Mouse (Mus musculus) embryonic facial prominence, embryonic 11.5 days (tissue): ENCODE measurements around the gene Emilin2. TPM values are rescaled to one million over a fixed set of nuclear protein-coding genes. Genes with fewer than 3 reads are reported as not detected.

Experiments used
- ATAC-seq: fragments of 200-750 bp; cut with Nextera tagmentation; replicated peaks from 2 replicates; pipeline ENCODE4 v1.8.0; 2017; ENCODE audit warnings: low read depth; ENCODE audit not compliant: insufficient number of reproducible peaks, low FRiP score, low TSS enrichment
- DNase-seq: peaks from one replicate; pipeline ENCODE4 v3.0.0-alpha.2; 2015; ENCODE audit warnings: low spot score
- H3K27ac ChIP-seq: fragments of 300-500 bp; sonication (generic); replicated peaks from 2 replicates; pipeline ENCODE4 v1.5.1; 2014; ENCODE audit warnings: mild to moderate bottlenecking, low read depth, low read length, control low read depth
- H3K27me3 ChIP-seq: fragments of 300-500 bp; sonication (generic); 2 replicates; pipeline ENCODE4 v1.6.1; 2014; ENCODE audit warnings: mild to moderate bottlenecking, low read length, moderate library complexity, mixed read lengths; ENCODE audit not compliant: control insufficient read depth, insufficient read depth
- H3K36me3 ChIP-seq: fragments of 300-500 bp; sonication (generic); replicated peaks from 2 replicates; pipeline ENCODE4 v1.6.1; 2014; ENCODE audit warnings: low read depth, mild to moderate bottlenecking, low read length, moderate library complexity, mixed read lengths; ENCODE audit not compliant: control insufficient read depth, insufficient read depth
- H3K4me1 ChIP-seq: fragments of 300-500 bp; sonication (generic); 2 replicates; pipeline ENCODE4 v1.6.1; 2014; ENCODE audit warnings: low read length, mixed read lengths; ENCODE audit not compliant: control insufficient read depth, insufficient read depth
- H3K4me2 ChIP-seq: fragments of 300-500 bp; sonication (generic); 2 replicates; pipeline ENCODE4 v1.6.1; 2014; ENCODE audit warnings: low read depth, mild to moderate bottlenecking, control low read depth, low read length, moderate library complexity
- H3K4me3 ChIP-seq: fragments of 300-500 bp; sonication (generic); 2 replicates; pipeline ENCODE4 v1.5.1; 2014; ENCODE audit warnings: low read depth, low read length, control low read depth
- H3K9ac ChIP-seq: fragments of 300-500 bp; sonication (generic); replicated peaks from 2 replicates; pipeline ENCODE4 v1.6.1; 2014; ENCODE audit warnings: mild to moderate bottlenecking, control low read depth, low read length
- H3K9me3 ChIP-seq: fragments of 300-500 bp; sonication (generic); replicated peaks from 2 replicates; pipeline ENCODE4 v1.6.1; 2016; ENCODE audit warnings: mild to moderate bottlenecking, low read length, inconsistent platforms, mixed read lengths; ENCODE audit not compliant: control insufficient read depth
- WGBS: fragments of 180-500 bp; shearing (Covaris S2); extraction: QIAGEN DNeasy Blood & Tissue Kit; methylation state at CpG from one replicate; pipeline ENCODE4 v1.1.7; 2014; 5-methylcytosine and 5-hydroxymethylcytosine counted together
- polyA plus RNA-seq: library from polyadenylated mRNA; unstranded; fragments of >200 nt; fragmentation: Nextera tagmentation; extraction: Ambion mirVana; gene quantifications from 2 replicates; pipeline ENCODE4 v1.2.1, GENCODE M21; 2014

Gene Emilin2
- polyA plus RNA-seq, 1 experiment from 2014 or later: 16.9 TPM

DNA sequence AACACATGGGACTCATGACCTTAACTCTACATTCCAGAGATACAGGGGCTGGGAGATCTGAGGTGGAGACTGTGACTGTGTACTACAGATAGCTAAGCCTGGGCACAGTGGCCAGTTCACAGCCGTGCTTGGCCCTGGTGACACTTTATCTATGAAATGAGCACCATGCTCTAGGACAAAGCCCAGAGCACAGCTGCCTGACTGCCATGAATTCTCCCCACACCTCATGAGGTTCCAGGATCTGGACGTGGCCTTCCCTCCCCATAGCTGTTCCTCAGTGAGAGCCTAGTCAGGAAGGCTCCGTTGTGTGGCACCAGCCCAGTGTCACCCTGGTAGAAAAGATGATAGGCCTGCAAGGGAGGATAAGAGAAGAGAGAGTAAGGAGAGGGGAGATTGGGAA lies 43.2 kb downstream of the Emilin2 start:
- Histone ChIP-seq H3K9me3 (no peaks in the 10 kb centered on the region), H3K4me1 (no peaks in the 10 kb centered on the region), H3K27me3 (no peaks in the 10 kb centered on the region), H3K4me3 (no peak overlapping the region), H3K27ac (no peak overlapping the region), H3K4me2 (no peak overlapping the region), H3K36me3 (peaks cover 2% of the 10 kb centered on the region; the same call in 1 of the 2 replicates), H3K9ac (no peak overlapping the region)
- ATAC-seq (no peak), DNase-seq (no peak)
- WGBS: 94% methylated on average over 3 of the region's 3 CpGs

DNA sequence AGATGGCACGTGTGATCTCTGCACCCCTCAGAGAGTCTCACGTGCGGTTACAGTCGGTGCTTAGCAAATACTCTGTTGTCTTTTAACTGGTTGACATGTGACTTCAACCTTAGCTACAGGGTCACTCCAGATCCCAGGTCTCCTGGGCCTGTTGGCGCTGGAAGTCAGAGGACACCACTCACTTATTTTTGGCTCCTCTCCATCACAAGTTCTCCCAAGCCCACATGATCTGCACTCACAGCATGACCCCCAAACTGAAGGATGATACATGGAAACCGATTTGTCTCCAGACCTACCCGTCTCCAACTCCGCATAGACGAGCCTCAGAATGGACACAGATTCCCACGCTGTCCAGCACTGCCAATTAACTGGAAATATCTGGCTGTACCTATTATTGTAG lies 43.6 kb downstream of the Emilin2 start:
- H3K4me3 ChIP-seq: no peak overlapping the region
- WGBS: 85% methylated on average over 10 of the region's 10 CpGs

GRCm38 (mm10) chr17:71267374-71267773 lies 44.4 kb downstream of the Emilin2 start:
- 88% methylated on average over 8 of the region's 8 CpGs for WGBS
- DNase-seq: no peak
- Histone ChIP-seq H3K4me1 (no peaks in the 10 kb centered on the region), H3K27me3 (no peaks in the 10 kb centered on the region), H3K4me2 (no peak overlapping the region), H3K36me3 (no peaks in the 10 kb centered on the region), H3K9me3 (no peaks in the 10 kb centered on the region), H3K27ac (no peak overlapping the region), H3K4me3 (no peak overlapping the region), H3K9ac (no peak overlapping the region)
- ATAC-seq: 0 out of 2 replicates have a peak, but pooled peaks have one; percentile 56

More for the DNA sequence above, 43.6 kb downstream of the Emilin2 start:
- no peaks in the 10 kb centered on the region; the same call in 1 of the 2 replicates for H3K36me3 ChIP-seq
- H3K4me2 ChIP-seq: no peak overlapping the region
- no peak overlapping the region for H3K27ac ChIP-seq
- H3K9me3 ChIP-seq: no peaks in the 10 kb centered on the region
- ATAC-seq (no peak), DNase-seq (no peak)
- no peak overlapping the region for H3K9ac ChIP-seq
- H3K4me1 ChIP-seq: no peaks in the 10 kb centered on the region
- no peaks in the 10 kb centered on the region for H3K27me3 ChIP-seq

- 76% methylated on average over 5 of the region's 5 CpGs for WGBS
- no peak overlapping the region for H3K4me2 ChIP-seq
- H3K9ac ChIP-seq: no peak overlapping the region
- H3K4me1 ChIP-seq: no peaks in the 10 kb centered on the region
- no peaks in the 10 kb centered on the region for H3K36me3 ChIP-seq
- ATAC-seq: no peak
- no peaks in the 10 kb centered on the region for H3K9me3 ChIP-seq
- no peak for DNase-seq
- no peaks in the 10 kb centered on the region for H3K27me3 ChIP-seq
- no peak overlapping the region for H3K27ac ChIP-seq
- no peak overlapping the region for H3K4me3 ChIP-seq
Measured at GRCm38 (mm10) chr17:71265336-71266051, 46.3 kb downstream of the Emilin2 start.

DNA sequence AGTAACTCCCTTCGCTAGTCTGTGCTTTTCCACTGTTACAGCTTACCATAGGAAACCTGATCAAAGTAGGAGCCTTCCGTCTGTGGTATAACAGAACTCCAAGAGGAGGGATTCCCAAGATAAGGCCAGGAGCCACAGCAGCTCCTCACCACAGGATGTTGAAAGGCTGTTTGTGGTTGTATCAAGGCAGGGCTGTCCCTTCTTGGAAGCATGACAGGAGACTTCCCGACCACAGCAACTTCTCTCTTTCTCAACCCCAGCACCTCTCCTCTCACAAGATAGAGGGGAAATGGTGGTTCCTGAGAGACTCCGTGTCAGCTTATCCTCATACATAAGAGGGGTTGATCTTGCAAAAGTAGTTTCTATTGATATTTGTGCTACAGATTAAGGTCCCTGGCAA lies 47.0 kb downstream of the Emilin2 start:
- Histone ChIP-seq H3K9me3 (no peaks in the 10 kb centered on the region), H3K36me3 (no peaks in the 10 kb centered on the region), H3K4me3 (no peak overlapping the region), H3K4me2 (no peak overlapping the region), H3K27ac (no peak overlapping the region), H3K4me1 (no peaks in the 10 kb centered on the region), H3K9ac (no peak overlapping the region), H3K27me3 (no peaks in the 10 kb centered on the region)
- ATAC-seq (no peak), DNase-seq (no peak)
- 78% methylated on average over 4 of the region's 4 CpGs for WGBS

- no peak overlapping the region for H3K27ac ChIP-seq
- DNase-seq (no peak), ATAC-seq (no peak)
- no peaks in the 10 kb centered on the region for H3K27me3 ChIP-seq
- H3K36me3 ChIP-seq: no peaks in the 10 kb centered on the region
- no peaks in the 10 kb centered on the region for H3K9me3 ChIP-seq
- no peaks in the 10 kb centered on the region for H3K4me1 ChIP-seq
- 82% methylated on average over 6 of the region's 6 CpGs for WGBS
- no peak overlapping the region for H3K4me3 ChIP-seq
- H3K9ac ChIP-seq: no peak overlapping the region
- H3K4me2 ChIP-seq: no peak overlapping the region
Measured at GRCm38 (mm10) chr17:71263136-71263535, 48.6 kb downstream of the Emilin2 start.

DNA sequence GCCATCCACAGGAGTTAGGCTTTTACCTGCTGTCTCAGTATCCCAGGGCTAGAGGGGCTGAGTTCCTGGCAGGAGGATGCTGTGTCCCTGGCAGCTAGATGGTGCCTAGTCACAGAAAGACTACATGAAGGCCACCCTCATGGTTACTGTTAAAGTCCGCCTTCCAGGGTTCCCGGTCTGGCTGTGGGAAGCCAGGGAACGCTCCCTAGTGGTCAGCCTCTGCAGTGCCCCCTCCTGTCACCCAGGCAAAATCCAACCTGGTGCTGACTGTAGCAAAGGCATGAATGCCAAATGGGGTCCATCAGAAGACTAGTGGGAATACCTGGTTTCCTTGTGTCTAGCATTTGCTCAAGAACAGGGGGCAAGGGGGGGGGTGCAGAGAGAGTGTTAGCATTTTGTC lies 51.1 kb downstream of the Emilin2 start:
- Histone ChIP-seq H3K9me3 (no peaks in the 10 kb centered on the region), H3K27ac (no peak overlapping the region), H3K4me2 (no peak overlapping the region), H3K9ac (no peak overlapping the region), H3K36me3 (no peaks in the 10 kb centered on the region), H3K4me3 (no peak overlapping the region), H3K4me1 (no peaks in the 10 kb centered on the region), H3K27me3 (no peaks in the 10 kb centered on the region)
- DNase-seq (no peak), ATAC-seq (no peak)
- WGBS: 53% methylated on average over 3 of the region's 3 CpGs

DNA sequence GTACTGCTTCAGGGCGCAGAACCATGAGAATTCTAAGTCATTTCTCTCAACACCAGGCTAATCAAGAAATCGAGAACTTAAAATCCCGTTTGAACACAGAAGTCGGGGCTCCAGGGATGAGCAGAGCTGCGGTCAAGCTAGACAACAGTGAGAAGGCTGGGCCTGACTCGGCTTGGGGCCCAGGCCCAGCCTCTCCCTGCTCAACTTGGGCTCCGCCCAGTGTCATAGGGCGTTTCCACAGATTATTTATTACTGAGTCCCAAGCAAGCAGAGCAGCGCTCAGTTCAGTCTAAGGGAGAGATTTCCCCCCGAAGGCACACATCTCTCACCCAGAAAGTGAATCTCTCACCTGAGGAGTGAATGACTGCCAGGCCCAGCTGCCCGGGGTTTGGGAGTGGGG lies 52.1 kb downstream of the Emilin2 start:
- Histone ChIP-seq H3K27ac (no peak overlapping the region), H3K4me1 (no peaks in the 10 kb centered on the region), H3K9me3 (no peaks in the 10 kb centered on the region), H3K9ac (no peak overlapping the region), H3K4me2 (no peak overlapping the region), H3K36me3 (no peaks in the 10 kb centered on the region), H3K27me3 (no peaks in the 10 kb centered on the region), H3K4me3 (no peak overlapping the region)
- WGBS: 78% methylated on average over 11 of the region's 11 CpGs
- ATAC-seq (no peak), DNase-seq (no peak)
